Mouse (Mus musculus) embryo, embryonic 10.5 days (tissue): ENCODE data around the gene Ring1.
A peak's percentile ranks its signal among the peaks of the same experiment; 100 is the strongest.
"Not testable (repeated sequence)": the region's sequence is repeated elsewhere in the genome, so short reads cannot be mapped to it uniquely, and the experiment has no call there.

Experiments used
- DNase-seq: peaks from one replicate; pipeline ENCODE4 v3.0.0-alpha.2; 2015; ENCODE audit warnings: low spot score

Ring1 gene

GRCm38 (mm10) chr17:34028501-34029149 lies 4.1 kb upstream of the Ring1 start:
- DNase-seq: no peak

DNA sequence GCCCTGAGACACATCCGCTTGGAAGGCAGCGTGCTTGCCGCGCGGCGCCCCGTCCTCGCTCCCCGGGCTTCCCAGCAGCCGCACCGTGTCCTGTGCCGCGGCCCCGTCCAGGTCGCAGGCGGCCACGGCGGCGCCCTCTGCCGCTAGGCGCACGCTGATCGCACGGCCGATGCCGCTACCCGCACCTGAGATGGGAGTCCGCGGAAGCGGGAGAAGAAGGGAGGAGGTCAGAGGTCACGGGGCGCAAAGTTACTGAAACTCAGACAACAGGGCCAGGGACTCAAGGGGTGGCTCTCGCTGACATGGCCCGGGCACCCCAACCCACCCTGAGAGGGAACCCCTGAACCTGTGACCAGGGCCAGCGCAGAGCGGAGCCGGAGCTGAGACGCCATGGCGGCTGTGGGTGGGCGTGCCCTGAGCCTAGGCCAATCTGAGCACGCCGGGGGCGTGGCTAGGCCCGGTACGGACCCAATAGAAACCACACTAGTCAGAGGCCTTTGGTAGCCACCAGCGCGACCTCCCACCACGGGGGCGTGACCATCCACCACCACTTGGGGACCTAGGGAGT lies 3.3 kb upstream of the Ring1 start, which contains the start of gene H2-Ke6:
Gene H2-Ke6 (minus strand): TSS at position 405 of the 568 bp plus-strand sequence.
- peak; percentile 98 for DNase-seq

GRCm38 (mm10) chr17:34026917-34027655 lies 2.6 kb upstream of the Ring1 start:
- DNase-seq: peak; percentile 53

DNA sequence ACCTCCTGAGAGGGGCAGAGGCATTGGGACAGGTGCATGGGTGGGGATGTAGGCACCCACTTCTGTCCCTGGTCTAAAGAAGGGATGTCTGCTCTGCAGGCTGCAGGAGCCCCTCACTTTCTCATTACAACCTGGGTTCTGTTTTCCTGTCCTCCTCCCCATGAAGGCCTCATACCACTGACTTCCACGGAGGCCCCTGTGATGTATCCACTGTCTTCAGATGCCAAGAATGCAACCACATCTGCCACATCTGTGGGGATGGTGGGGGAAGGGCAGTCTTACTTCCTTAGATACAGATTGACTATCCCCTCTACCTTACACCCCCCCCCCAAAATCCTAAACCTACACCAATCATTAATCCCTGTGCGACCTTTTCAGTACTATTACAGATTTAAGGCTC lies 1.7 kb upstream of the Ring1 start:
- DNase-seq: peak; percentile 40

DNA sequence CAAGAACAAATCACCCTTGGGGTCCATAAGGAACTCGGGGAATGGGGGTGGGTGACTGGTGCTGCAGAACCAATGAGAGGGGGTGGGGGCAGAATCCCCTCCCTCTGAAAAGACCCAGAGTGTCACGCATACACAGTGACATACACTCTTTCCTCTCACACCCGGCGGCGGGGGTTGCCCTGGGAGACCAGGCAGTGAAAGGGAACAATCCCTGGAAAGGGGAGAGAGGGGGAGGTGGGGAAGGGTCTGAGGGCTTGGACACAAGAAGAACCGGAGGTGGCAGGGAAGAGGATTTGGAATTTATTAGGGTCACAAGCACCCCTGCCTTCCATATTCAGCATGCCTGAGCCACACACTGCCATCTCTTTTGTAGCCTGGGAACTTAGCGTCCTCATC lies 1.3 kb upstream of the Ring1 start:
- DNase-seq: peak; percentile 95

GRCm38 (mm10) chr17:34024861-34025755 lies 628 bp upstream of the Ring1 start:
- peak; percentile 65 for DNase-seq

GRCm38 (mm10) chr17:34023678-34024077 lies 802 bp downstream of the Ring1 start:
- DNase-seq: no peak

GRCm38 (mm10) chr17:34022987-34023386 lies 1.5 kb downstream of the Ring1 start:
- DNase-seq: no peak

- no peak for DNase-seq
Measured at GRCm38 (mm10) chr17:34022414-34022783, 2.1 kb downstream of the Ring1 start.

DNA sequence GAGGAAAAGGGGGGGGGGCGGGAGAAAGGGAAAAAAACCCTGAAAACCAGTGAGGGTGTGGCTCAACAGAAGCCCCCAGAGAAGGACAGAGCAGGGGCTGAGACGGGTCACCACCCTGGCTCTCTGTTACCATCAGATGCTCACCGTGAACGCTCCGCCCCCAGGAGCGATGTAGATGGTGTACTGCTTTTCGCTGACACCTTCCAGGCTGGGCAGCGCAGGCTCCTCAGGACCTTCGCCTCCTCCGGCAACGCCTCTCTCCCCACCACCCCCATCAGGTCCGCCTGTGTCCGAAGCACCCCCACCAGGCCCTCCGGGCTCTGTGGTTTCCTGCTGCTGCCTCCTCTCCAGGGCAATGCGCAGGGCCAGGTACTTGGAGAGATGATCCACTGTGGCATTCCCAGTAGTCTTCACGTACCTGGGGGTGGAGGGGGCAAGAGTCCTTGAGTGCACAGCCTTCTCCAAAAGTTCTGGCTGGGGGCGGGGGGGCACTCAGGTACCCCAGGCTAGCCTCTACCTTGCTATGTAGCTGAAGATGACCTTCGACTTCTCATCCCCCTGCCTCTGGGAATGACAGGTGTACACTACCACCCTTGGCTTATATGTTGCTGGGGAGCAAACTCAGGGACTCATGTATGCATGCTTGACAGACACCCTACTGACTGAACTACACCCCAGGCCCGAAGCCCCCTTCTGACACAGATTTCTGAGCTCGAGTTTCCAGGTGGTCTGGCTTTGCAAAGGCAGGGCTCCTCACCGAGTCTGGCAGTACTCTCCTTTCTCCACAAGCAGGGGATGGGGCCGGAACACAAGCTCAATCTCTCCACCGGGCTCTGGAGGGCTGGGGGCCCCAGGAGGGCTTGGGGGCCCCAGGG lies 2.7 kb downstream of the Ring1 start:
- no peak for DNase-seq

- no peak for DNase-seq
Measured at GRCm38 (mm10) chr17:34013436-34013835, 11.0 kb downstream of the Ring1 start.

DNA sequence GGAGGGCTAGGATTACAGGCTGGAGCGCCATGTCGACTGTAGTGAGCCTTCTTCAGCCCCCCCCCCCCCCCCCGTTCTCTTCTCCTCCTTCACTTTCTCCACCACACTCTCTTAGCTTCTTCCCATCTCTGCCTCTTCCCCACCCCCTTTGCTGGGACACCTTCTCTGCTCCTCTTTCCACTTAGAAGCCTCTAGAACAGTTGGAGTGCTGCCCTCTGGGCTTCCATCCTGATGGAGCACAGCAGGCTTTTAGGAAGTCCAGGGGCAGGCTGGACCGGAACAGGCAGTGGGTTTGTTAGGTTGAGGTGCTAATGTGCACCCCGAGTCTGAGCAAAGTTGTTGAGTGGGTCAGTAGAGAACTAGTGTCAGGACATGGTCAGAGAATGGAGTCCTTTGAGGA lies 14.3 kb downstream of the Ring1 start:
- no peak for DNase-seq

DNA sequence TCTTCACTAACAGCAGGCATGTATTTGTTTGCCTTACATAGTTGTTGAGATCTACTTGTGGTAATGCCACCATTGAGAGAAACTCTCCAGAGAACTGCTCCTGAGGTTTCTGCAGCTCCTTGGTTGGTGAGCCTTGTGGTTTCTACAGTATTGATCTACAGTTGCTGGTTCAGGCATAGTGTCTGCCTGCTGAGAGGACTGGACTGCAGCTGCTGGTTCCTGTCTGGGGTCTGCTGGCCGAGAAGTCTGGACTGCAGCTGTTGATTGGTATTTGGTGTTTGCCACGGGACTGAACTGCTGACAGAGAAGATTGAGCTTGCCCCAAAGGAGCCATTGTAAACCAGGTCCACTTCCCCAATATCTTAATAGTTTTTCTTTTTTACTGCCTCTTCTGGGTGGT lies 17.9 kb downstream of the Ring1 start:
- no peak for DNase-seq

DNA sequence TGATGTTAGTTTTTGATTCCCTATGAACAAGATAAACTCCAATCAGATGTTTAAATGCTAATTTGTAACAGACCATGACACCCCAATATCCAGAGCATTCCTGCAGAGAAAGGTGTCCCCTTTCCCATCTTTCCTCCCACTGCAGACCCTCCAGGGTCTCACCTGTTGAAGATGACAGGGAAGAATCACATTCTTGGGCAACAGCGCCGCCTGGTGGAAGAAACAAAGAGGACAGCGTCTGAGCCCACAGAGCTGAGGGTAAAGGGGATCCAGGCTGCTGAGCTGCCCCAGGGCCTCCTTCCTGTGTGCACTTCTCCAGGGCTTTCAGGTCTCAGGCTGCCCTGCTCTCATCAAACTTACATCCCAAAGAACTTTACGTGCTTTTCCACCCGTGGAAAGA lies 21.1 kb downstream of the Ring1 start:
- peak; percentile 74 for DNase-seq

- not testable (repeated sequence) for DNase-seq
Measured at GRCm38 (mm10) chr17:34000796-34001195, 23.7 kb downstream of the Ring1 start.

GRCm38 (mm10) chr17:34000150-34000537 lies 24.3 kb downstream of the Ring1 start, which contains the start of gene H2-K1:
TSS of gene H2-K1 (minus strand) at chr17:34000347.
- peak; percentile 82 for DNase-seq

DNA sequence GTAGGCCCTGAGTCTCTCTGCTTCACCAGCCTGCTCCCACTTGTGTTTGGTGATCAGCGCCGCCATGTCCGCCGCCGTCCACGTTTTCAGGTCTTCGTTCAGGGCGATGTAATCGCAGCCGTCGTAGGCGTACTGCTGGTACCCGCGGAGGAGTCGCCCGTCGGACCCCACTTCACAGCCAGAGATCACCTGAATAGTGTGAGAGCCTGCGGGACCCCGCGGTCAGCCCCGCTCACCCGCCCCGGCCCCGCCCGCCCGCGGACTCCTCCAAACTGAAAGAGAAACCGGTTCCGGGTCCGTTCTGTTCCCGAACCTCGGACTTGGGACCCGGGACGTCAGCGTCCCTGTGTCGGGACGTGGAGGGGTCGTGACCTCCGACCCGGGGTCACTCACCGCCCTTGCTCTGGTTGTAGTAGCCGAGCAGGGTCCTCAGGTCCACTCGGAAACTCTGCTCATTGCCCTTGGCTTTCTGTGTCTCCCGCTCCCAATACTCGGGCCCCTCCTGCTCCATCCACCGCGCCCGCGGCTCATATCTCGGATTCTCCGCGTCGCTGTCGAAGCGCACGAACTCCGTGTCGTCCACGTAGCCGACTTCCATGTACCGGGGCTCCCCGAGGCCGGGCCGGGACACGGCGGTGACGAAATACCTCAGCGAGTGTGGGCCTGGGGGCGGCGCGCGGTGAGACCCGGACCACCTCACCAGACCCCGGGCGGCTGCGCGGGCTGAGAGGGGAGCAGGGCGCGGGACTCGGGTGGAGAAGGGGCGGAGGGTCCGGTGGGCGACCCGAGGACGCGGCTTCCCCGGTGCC lies 24.9 kb downstream of the Ring1 start:
- peak; percentile 32 for DNase-seq

GRCm38 (mm10) chr17:33998697-33999096 lies 25.8 kb downstream of the Ring1 start:
- not testable (repeated sequence) for DNase-seq

GRCm38 (mm10) chr17:33997025-33997424 lies 27.5 kb downstream of the Ring1 start:
- not testable (repeated sequence) for DNase-seq

DNA sequence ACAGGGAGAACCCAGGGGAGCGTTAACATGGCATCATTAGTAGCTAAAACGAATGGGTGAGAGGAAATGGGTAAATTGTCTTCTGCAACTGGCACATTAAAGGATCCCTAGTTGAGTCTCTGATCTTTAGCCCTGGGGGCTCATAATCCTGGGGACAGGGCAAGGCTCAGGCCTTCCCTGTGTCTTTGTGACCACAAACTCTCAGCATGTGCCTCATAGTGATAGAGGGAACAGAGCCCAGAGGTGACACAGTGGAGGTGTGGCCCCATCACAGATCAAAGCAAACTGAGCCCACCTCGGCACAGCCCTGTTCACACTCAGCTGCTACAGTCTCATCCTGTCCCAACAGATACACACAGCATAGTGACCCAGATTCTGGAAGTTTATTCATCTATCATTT lies 28.8 kb downstream of the Ring1 start:
- no peak for DNase-seq
